Comparison of ENCODE assay signal across 11 mouse cellular contexts in the genomic region with DNA sequence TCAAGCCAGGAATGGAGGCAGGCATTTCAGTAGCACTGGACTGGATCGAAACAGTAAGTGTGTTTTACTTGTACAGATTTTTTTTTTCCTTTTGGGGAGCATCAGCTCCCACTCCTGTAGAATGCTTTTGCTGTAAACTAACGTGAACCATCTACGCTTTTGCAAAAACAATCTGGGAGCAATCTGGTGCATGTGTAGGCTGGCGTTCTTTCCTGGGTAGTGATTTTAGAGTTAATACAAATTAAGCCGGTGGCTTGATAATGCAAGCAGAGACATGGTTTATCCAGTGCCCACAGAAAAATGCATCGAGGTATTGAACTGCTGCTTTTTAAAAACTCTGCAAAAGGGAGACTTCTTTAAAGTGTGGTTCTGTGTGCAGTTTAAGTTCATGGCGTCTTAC. TPM values are rescaled to one million over a fixed set of nuclear protein-coding genes. Genes with fewer than 3 reads are reported as not detected.
DNase-seq lines count a peak whose midpoint lies in the region; ATAC-seq and TF ChIP-seq lines count a peak whose summit lies in the region.
"Had no signal": no experiment of that assay in that cellular context is flagged by ENCODE, and none has a peak within 500 bp of the region (broad histone marks: within the 10 kb centered on the region; RNA-seq: fewer than 3 reads in every experiment).

No protein-coding gene starts in this region.

- WGBS in kidney, postnatal 0 days = 53% methylated on average over 7 of the region's 7 CpGs
- WGBS in embryonic facial prominence, embryonic 15.5 days = 13% methylated on average over 7 of the region's 7 CpGs
- WGBS in hindbrain, embryonic 14.5 days = 73% methylated on average over 7 of the region's 7 CpGs
- WGBS in midbrain, embryonic 16.5 days = 54% methylated on average over 7 of the region's 7 CpGs

- TF ChIP-seq CTCF in kidney, postnatal 0 days (IDR thresholded peaks at IDR 0.05; ENCODE audit: low read depth) = no peak

- no peaks in the 10 kb centered on the region for H3K36me3 ChIP-seq in kidney, postnatal 0 days (ENCODE audit: insufficient read depth, low read length)
- no peaks in the 10 kb centered on the region for H3K36me3 ChIP-seq in embryonic facial prominence, embryonic 15.5 days
- no peaks in the 10 kb centered on the region for H3K36me3 ChIP-seq in hindbrain, embryonic 14.5 days (replicated peaks; ENCODE audit: control insufficient read depth, insufficient read depth)
- H3K36me3 ChIP-seq in midbrain, embryonic 16.5 days (ENCODE audit: control insufficient read depth, insufficient read depth, low read length) = no peaks in the 10 kb centered on the region

- peak overlapping the region; percentile 37 for H3K27ac ChIP-seq in kidney, postnatal 0 days
- H3K27ac ChIP-seq in embryonic facial prominence, embryonic 15.5 days (replicated peaks) = peak overlapping the region; percentile 92
- H3K27ac ChIP-seq in hindbrain, embryonic 14.5 days = no peak overlapping the region
- H3K27ac ChIP-seq in midbrain, embryonic 16.5 days (ENCODE audit: low read length) = no peak overlapping the region

- ATAC-seq in kidney, postnatal 0 days (replicated peaks; ENCODE audit: low FRiP score, low read depth) = no peak
- no peak for ATAC-seq in embryonic facial prominence, embryonic 15.5 days (ENCODE audit: insufficient number of reproducible peaks, low FRiP score, low TSS enrichment, low read depth)
- no peak for ATAC-seq in hindbrain, embryonic 14.5 days (ENCODE audit: low FRiP score)
- ATAC-seq in midbrain, embryonic 16.5 days = no peak
- no peak for ATAC-seq in activated CD4-positive, CD25-positive, alpha-beta regulatory T cell, adult 4 months

- H3K9me3 ChIP-seq in kidney, postnatal 0 days (replicated peaks; ENCODE audit: low read length) = no peaks in the 10 kb centered on the region
- no peaks in the 10 kb centered on the region for H3K9me3 ChIP-seq in embryonic facial prominence, embryonic 15.5 days (replicated peaks)
- no peaks in the 10 kb centered on the region for H3K9me3 ChIP-seq in hindbrain, embryonic 14.5 days (ENCODE audit: control insufficient read depth, low read length)
- no peaks in the 10 kb centered on the region for H3K9me3 ChIP-seq in midbrain, embryonic 16.5 days (replicated peaks; ENCODE audit: control insufficient read depth, low read length, poor library complexity, severe bottlenecking)

- H3K4me2 ChIP-seq in kidney, postnatal 0 days (ENCODE audit: low read length) = peak overlapping the region; percentile 77
- peak overlapping the region; percentile 45 for H3K4me2 ChIP-seq in embryonic facial prominence, embryonic 15.5 days (replicated peaks)
- H3K4me2 ChIP-seq in hindbrain, embryonic 14.5 days (replicated peaks) = peak overlapping the region; percentile 30; the same call in 1 of the 2 replicates
- peak overlapping the region; percentile 48 for H3K4me2 ChIP-seq in midbrain, embryonic 16.5 days (ENCODE audit: low read length)

- peak overlapping the region; percentile 38 for H3K9ac ChIP-seq in kidney, postnatal 0 days (ENCODE audit: low read depth, low read length)
- H3K9ac ChIP-seq in embryonic facial prominence, embryonic 15.5 days = peak overlapping the region; percentile 29
- peak overlapping the region; percentile 7; the same call in 1 of the 2 replicates for H3K9ac ChIP-seq in hindbrain, embryonic 14.5 days
- H3K9ac ChIP-seq in midbrain, embryonic 16.5 days (ENCODE audit: low read depth, low read length) = no peak overlapping the region

- H3K27me3 ChIP-seq in kidney, postnatal 0 days (ENCODE audit: insufficient read depth, low read length) = no peaks in the 10 kb centered on the region
- no peaks in the 10 kb centered on the region for H3K27me3 ChIP-seq in embryonic facial prominence, embryonic 15.5 days
- H3K27me3 ChIP-seq in hindbrain, embryonic 14.5 days (ENCODE audit: control insufficient read depth, insufficient read depth, low read length) = peaks cover 3% of the 10 kb centered on the region; the same call in 1 of the 2 replicates
- no peaks in the 10 kb centered on the region for H3K27me3 ChIP-seq in midbrain, embryonic 16.5 days (ENCODE audit: control insufficient read depth, insufficient read depth, low read depth, low read length)

- peak overlapping the region; percentile 40 for H3K4me3 ChIP-seq in kidney, postnatal 0 days (replicated peaks; ENCODE audit: low read depth, low read length)
- peak overlapping the region; percentile 53 for H3K4me3 ChIP-seq in embryonic facial prominence, embryonic 15.5 days (replicated peaks)
- no peak overlapping the region; the same call in 1 of the 2 replicates for H3K4me3 ChIP-seq in hindbrain, embryonic 14.5 days (replicated peaks; ENCODE audit: low read length)
- peak overlapping the region; percentile 19 for H3K4me3 ChIP-seq in midbrain, embryonic 16.5 days (ENCODE audit: low read depth, low read length)

- DNase-seq in kidney, postnatal 0 days (ENCODE audit: low spot score) = no peak
- no peak for DNase-seq in kidney, postnatal 10 days
- DNase-seq in hindbrain, embryonic 14.5 days (ENCODE audit: low spot score) = no peak
- DNase-seq in thymus, postnatal 36 days = no peak
- no peak for DNase-seq in adrenal gland, adult (ENCODE audit: inconsistent age in 2 of 2, low spot score in 1 of 2)
- DNase-seq: cerebellum, postnatal 25 days; gastrocnemius, postnatal 36 days; lung, postnatal 36 days had no signal

- H3K4me1 ChIP-seq in kidney, postnatal 0 days (replicated peaks; ENCODE audit: insufficient read depth, low read length) = no peaks in the 10 kb centered on the region
- H3K4me1 ChIP-seq in embryonic facial prominence, embryonic 15.5 days = peaks cover 11% of the 10 kb centered on the region
- no peaks in the 10 kb centered on the region; the same call in 1 of the 2 replicates for H3K4me1 ChIP-seq in hindbrain, embryonic 14.5 days (replicated peaks; ENCODE audit: control insufficient read depth, insufficient read depth, low read length)
- peaks cover 11% of the 10 kb centered on the region; the same call in 1 of the 2 replicates for H3K4me1 ChIP-seq in midbrain, embryonic 16.5 days (ENCODE audit: control insufficient read depth, insufficient read depth, low read length)

RNA-seq across cellular contexts. Expression of gene Sostdc1, which starts 0.5 kb away (rescaled TPM):
- polyA plus RNA-seq in kidney, postnatal 0 days (2015; fragmentation: Nextera tagmentation; extraction: Ambion mirVana) = 377 and 382 TPM in 2 replicates
- polyA plus RNA-seq in embryonic facial prominence, embryonic 15.5 days (2015; fragmentation: Nextera tagmentation; extraction: Ambion mirVana) = 220 and 230 TPM in 2 replicates
- 23.7 and 32.2 TPM in 2 replicates for polyA plus RNA-seq in hindbrain, embryonic 14.5 days (2014; fragmentation: Nextera tagmentation; extraction: Ambion mirVana)
- polyA plus RNA-seq in midbrain, embryonic 16.5 days (2015; fragmentation: Nextera tagmentation; extraction: Ambion mirVana) = 11.9 and 13.0 TPM in 2 replicates
- 1 to 10 TPM; 1.4 to 5.1 TPM for polyA plus RNA-seq in activated CD4-positive, CD25-positive, alpha-beta regulatory T cell, adult 4 months (2017; shearing (Covaris generic))

Comparison
In these comparisons a context has a peak if more than half of its experiments do, and no peak if none do; other contexts are left out.
1. H3K27ac ChIP-seq: peak in kidney, postnatal 0 days (single experiment) and embryonic facial prominence, embryonic 15.5 days (single experiment); none in hindbrain, embryonic 14.5 days (single experiment) and midbrain, embryonic 16.5 days (single experiment).
2. Peak in every context shown above with its lines, with median percentiles within 50 percentile points of each other: H3K4me2 ChIP-seq.